Mouse (Mus musculus) right cerebral cortex, postnatal 25 days (tissue): ENCODE measurements around the gene Eif4e1b.

Source experiments
- DNase-seq: peaks from one replicate; pipeline ENCODE4 v3.0.0; 2022

The Eif4e1b gene

DNA sequence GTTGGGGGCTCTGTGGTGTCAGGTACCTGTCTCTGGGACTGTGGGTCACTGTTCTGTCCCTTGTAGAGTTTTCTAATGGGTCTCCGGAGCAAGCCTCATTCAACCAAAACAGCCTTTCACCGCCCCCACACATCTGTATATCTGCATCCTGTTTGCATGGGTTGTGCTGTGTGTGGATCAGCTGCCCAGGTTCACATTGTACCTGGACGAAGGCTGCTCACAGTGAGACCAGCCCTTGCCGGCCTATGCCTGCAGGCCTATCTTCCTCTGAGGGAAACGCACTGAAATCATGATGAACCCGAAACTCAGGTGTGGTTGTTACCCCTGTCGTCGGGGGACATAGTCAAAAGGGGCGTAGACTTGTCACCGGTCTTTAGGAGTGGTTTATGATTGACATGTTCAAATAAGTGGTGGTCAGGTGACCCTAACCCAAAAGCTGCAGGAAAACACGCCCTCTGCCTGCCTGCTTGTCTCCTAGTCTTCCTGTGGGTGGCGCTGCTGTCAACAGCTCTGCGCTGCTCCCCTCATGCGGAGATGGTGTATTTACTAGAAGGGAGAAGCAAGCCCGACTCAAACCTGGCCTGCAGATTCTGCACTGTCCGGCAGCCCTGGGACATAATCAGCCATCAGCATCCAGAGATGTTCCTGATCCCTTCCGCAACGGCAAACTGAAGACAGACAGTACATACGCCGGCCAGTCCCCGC lies 21.5 kb downstream of the Eif4e1b start:
- DNase-seq: peak; percentile 46

DNA sequence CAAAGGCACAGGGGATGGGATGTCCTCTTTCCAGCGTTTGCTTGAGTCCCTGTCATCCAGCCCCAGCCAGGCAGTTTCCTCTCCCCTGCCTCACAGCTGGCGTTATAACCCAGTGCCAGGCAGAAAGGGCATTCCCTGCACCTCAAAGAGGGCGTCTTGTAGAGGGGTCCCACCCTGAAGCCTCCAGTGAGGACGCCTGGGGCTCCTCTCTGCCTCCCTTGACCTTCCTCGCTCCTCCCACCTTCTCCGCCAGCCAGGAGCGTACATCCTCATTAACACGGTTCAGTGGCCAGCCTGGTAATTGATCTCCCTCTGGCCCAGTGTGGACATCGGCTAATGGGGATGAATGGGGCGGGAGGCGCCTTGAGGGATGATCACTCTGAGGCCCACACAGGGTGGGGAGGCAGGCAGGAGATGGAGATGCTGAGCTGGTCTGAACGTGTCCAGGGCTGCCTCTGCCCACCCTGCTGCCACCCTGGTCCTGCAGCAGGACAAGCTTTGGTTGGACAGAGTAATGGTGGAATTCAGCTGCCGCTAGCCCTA lies 22.7 kb downstream of the Eif4e1b start:
- DNase-seq: no peak

DNA sequence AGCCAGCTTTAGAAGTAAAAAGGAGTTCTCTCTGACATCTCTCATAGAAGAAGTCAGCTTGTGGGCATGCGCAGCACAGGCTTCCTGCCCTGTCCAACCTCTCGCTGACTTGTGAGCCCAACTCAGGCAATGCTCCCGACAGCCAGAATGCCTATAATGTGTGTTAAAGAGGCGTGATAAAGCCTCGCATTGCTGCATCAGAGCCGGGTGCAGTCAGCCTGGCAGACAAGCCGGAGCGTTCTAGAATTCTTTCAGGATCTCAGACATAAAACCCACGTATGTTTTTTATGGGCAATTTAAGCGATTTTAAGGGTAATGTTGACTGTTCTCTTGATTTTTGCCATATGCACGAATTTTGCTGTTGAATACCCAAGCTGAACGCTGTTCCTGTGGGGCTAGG lies 24.3 kb downstream of the Eif4e1b start:
- DNase-seq: peak; percentile 33

DNA sequence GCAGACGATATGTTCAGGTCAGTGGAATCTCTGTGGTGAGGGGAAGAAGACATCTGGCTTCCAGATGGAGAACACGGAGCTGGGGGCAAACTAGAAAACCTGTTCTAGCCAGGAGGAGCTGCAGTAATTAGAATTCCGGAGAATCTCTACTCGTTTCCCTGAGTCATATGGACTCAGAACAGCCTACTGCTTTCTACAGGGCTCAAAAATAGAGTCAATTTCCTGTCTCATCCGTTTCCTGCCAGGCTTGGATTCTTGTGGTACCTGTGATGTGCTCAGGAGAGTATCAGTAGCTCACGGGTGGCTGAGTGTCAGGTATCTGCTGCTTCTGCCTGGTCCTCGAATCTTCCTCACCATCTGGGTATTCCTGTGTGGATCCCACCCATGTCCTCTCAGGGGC lies 27.7 kb downstream of the Eif4e1b start:
- DNase-seq: peak; percentile 60

DNA sequence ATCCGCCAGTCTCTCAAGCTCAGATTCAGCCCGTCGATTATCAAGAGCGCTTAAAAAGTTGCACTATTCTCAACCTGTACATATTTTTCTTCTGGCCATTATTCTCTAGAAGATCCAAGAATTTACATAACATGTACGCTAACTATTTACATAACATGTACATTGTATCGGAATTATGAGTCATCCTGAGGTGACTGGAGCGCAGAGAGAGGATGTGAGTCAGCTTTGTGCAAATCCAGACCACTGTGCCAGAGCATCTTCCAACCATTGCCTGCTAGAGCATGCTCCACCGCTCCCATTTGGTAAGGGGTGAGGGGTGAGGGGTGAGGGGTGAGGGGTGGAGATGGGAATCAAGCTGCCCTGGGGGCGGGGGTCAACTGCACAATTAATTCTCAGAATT lies 29.6 kb downstream of the Eif4e1b start:
- no peak for DNase-seq

DNA sequence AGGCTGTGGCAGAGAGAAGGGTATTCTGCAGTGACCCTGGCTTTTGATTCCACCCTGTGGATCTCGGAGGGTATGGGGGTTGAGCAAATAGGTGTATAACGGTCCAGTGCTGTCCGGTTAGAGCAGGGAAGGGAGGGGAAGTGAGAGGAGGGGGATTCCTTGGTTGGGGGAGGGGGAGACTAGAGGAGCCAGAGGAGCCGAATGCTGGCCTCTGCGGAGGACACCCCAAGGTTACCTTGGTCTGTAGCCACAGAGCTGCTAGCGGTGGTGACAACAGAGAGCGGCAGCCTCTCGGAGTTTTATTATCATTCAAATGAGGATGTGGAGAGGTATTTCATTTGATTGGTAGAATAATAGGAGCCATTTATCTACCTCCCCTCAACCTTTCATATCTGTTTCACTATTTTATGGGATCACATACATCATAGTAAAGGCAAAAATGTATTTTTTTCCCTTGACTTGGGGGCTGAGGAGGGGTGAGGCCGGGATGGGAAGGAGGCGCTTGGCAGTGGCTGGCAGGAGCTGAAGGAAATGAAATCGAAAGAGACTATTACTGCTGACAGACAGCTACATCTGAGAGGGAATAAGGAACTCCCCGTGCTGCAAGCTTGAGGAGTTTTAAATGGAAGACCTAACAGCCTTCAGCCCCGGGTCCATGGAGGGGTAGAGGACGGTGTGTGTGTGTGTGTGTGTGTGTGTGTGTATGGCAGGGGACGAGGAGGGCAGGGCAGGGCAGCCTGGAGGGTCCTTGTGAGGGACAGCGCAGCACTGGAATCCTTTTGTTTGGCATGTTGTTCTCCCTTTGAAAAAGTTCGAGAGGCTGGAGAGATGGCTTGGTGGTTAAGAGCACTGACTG lies 34.8 kb downstream of the Eif4e1b start:
- DNase-seq: no peak

DNA sequence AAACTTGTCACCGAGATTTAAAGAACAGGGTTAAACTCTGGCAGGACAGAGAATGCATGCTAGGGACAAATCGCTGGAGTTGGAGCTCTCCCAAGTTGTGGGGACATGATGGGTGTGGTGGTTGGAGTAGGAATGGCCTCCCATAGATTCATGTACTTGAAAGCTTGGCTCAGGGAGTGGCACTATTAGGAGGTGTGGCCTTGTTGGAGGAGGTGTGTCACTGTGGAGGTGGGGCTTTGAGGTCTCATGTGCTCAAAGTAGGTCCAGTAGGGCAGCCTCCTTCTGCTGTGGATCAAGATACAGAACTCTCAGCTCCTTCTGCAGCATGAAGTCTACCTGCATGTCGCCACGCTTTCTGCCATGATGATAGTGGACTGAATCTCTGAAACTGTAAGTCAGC lies 37.3 kb downstream of the Eif4e1b start:
- no peak for DNase-seq

DNA sequence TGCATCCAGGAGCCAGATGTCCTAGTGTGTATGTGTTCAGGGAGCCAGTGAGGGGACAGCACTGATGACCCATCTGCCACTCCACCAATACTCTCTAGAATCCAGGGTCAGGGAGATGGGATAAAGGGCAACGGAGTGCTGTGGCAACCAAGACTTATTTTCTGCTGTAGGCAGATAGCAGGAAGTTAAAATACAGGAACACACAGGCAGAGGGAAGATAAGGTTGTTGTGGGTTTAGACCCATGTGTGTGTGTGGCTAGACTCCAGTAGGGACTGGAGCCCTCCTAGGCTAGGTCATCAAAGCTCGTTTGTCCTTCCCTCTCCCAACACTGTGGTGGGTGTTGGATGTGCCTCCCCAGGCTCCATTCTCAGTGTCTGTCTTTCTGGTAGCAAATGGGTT lies 38.1 kb downstream of the Eif4e1b start:
- no peak for DNase-seq

DNA sequence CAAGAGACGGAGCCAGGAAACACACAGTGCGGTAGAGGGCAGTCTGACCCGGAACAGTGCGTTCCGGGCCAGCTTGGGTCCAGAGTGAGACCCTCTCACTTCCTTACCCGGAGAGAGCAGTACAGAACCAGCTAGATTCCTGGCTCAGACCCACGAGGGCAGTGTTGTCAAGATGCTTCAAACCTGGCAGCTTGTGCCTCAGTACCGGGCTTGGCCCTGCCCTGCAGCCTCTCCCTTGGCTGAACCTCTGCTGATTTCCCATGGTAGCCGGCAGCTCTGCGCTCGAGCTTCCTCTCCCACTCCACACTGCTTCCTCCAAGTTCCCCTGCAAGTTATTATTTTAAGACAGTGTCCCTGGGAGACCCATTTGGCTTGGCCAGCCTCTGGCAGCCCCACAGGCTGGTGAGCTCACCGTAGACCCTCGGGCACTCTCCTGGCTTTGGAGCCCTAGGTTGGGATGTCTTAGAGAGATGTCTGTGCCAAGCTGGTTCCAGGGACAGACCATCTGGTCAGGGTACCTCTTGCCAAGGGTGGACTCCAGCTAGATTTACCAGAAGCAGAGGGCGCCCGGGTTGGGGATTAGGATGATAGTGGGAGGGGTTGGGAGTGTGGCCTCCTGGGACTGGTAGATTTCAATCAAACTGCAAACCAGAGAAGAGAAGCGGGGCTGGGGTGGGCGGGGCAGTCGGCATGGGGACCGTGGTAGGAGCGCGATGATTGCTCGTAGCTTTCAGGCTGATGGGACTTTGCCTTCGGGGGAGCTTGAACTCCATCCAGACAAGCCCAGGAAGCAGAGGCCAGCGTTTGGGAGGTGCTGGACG lies 40.5 kb downstream of the Eif4e1b start:
- no peak for DNase-seq

DNA sequence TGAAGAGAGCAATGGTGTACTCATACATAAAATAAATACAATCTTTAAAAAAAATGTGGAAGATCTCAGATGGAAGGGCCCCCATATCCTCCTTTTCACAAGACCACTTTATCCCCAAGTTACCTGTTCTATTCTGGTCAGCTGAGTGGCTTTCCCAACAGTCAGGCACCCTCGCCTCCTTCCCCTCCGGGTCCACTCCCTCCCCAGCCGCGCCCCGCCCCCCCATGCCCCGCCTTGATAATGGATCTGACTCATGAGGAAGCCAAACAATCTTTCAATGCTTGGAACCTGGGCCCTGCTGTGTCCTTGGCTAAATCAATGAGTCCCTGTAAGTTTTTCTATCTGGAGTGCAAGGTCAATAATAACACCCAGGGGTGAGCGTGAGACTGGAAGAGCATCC lies 44.2 kb downstream of the Eif4e1b start:
- DNase-seq: no peak

DNA sequence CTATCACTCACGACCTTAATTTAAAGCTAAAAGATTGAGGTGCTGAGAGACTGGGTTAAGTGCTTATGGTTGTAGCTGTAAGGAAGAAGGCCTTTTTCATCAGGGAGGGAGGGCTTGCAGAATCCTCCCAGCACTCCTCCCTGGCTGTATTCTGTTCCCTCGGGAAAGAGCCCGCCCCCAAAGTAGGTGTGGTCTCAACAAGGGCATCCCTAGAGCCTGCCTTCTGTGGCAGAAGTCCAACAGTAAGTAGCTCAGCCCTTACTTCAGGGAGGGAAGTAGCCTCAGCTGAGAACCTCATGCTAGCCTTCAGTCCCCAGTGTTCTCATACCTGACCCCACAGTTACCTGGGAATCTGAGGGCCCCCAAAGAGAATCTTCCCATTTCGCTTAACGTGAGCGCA lies 44.7 kb downstream of the Eif4e1b start:
- DNase-seq: no peak

DNA sequence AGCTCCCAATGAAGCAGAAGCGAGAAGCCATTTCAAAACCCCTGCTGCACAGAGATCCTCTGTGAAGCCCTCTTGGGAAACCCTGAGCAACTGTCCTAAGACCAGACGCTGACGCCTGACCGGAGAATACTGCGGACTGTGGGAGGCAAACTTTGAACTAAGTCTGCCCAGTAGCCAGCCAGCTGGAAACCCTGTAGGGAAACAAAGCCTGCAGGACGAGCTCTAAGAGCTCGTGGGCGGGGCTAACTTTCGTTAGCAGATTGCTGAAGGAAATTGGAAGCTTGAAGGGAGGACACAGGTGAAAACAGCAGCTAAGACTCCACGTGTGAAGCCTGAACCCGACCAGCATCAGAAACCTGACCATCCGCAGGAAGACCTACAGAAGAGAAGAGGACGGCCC lies 45.7 kb downstream of the Eif4e1b start:
- no peak for DNase-seq

DNA sequence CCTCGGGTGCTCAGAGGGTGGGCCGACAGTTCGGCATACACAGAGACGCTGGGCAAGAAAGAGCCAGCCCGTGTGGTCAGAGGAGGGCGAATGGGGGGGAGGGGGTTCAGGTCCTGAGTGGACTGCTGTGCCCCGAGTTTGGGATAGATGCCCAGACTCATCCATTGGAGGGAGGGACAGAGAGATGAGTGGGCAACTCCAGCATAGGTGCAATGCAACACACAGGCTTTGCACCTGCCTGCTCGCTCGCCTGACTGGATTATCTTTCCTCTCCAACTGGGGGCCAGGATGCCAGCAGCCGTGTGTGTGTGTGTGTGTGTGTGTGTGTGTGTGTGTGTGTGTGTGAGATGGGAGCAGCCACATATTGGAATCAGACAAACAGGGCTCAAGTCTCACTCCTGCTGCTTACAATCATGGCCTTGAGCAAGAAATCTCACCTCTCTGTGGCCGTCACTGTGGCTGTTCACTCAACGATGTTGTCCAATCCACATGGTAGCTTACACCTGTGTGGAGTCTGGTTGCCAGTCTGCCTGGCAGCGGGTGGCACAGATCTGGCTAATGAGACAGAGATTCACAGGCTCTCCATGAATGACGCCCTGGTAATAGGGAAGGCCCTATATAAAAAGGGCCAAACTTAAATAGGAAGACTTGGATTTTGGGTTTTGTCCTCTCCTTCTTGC lies 52.7 kb downstream of the Eif4e1b start:
- DNase-seq: no peak

DNA sequence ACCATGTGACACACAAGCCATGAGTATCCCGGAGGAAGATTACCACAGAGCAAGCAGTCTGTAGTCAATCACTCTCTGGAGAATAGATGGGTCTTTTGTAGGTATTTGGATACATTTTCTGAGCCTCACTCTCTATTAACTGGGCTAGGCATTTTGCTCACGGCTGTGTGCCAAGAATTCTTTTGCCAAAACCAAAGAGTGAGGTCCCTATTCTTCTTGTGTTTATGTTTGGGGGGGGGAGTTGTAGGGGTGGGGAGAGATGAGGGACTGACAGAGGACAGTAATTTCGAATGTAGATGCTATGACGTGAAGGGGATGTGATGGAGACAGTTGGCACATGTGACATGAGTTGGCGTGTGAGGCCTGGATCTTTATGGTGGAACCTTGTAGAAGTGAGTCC lies 53.3 kb downstream of the Eif4e1b start:
- DNase-seq: no peak

DNA sequence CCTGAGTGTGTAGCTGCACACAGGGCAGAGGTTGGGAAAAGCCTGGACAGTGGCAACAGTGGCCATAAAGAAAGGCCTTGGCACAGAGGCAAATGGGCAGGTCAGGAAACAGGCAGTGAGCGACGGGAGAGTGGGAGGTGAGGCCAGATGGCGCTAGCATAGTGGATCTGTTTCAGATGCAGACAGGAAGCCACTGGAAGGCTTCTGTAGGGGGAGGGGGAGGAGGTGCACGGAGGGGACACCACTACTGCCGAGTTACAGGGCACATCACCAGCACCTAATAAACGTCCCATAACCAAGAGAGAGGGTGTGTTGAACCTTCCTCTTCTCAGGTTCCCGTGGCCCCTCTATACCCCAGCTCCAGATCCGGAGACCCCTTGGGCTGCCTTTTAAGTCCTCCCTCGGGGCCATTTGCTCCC lies 53.7 kb downstream of the Eif4e1b start:
- DNase-seq: peak; percentile 16
